Mouse (Mus musculus) CH12F3 (cell line): Measurements from ENCODE around the gene Ptger3.

Experiments
- in situ Hi-C: fragments of 300-500 bp; cut with MboI; formaldehyde crosslinking; loops from 2 replicates; pipeline ENCODE4 v1.14.3; 2020; ENCODE audit warnings: low sequenced_read_pairs

Gene Ptger3

DNA sequence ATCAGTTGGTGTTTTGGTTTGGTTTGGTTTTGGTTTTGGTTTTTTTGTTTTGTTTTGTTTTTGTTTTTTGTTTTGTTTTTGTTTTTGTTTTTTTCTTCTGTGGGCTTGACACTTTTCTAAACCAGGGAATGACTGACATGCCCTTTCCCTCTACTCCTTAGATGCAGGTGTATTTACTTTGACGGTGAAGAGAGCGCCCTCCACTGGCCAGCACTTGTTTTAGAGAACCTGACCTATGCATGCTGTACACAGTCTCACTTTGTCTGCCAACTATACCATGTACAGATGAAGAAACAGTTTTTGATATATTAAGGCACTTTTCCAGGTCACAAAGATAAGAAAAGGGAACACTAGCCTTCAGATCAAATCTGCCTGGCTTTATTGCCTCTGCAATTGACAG is 15.1 kb downstream of the Ptger3 start:
- in situ Hi-C loops: no loop called here

DNA sequence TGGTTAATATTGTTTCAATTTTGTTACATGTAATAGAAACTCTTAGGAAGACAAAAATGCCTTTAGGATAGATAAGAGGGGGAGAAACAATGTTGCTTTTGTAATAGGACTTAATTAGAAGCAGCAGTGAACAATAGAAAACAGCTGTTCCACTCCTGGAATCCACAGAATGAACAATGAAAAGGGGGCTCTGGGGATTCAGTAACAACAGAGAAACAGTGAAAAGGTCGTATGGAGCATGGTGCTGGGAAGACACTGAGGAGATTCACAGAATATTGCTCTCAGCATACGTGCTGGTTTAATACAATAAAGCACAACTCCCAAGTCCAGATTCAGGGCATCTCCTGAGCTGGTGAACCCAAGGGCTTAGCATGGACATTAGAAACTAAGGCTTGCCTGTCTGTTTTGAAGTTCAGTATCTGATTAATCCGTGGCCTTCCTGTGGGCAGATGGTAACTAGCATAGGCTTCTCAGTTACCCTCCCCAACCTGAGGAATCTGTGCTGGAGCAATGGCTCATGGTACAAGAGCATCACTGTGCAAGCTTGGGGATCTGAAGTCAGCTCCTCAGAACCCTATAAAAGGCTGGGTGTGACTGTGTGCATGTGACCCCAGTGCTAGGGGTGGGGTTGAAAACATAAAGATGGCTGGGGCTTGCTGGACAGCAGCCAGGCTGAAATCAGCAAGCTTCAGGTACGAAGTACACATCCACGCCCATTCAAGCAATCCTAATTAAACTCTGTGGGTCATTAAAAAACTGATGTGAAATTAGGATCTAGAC is 16.1 kb downstream of the Ptger3 start:
- in situ Hi-C loops: no loop called here

DNA sequence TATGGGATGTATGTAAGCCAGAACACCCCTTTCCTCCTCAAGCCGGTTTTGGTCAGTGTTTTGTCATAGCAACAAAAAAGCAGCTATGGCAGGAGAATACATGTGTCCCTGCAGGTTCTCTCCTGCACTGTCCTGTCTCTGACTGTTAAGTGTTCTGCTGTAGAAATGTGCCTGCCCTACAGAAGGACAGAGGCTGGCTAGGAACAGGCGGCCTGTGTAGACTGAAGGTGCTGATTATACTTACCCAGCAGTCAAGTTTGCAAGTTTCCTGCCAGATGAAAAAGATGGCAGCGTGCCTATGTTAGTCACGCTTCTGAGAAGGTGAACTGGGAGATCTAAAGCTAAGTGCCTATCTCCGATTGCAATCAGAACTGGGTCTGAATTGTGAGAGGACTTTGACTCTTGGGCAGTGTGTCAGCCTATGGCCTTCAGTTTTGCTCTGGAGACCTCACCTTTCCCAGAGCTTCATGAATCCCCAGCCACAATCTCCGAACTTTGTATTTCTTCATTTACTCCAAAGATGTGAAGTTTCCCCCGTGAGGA is 31.2 kb downstream of the Ptger3 start:
- in situ Hi-C loops: no loop called here

DNA sequence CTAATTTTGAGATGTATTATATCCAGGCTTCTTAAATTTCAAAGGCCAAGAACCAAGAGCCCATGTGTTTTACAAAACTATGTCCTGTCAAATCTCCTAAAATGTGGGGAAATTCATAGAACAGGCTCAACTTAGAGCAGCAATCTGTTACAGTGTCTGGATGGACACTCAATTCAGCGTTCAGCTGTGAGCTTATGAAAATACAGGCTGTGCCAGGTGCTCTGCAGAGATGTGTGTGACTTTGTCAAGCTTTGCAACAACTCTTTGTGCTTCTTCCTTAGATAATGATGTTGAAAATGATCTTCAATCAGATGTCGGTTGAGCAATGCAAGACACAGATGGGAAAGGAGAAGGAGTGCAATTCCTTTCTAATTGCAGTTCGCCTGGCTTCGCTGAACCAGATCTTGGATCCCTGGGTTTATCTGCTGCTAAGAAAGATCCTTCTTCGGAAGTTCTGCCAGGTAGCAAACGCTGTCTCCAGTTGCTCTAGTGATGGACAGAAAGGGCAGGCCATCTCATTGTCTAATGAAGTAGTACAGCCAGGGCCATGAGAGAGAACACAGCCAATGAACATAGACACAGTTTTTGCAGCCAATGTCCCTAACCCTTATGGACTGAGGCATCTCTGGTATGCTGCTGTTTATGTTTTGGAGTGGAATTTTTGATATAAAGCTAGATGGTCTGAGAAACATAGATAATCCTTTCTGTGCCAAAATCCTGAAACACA is 38.2 kb downstream of the Ptger3 start:
- in situ Hi-C loops: no loop called here

DNA sequence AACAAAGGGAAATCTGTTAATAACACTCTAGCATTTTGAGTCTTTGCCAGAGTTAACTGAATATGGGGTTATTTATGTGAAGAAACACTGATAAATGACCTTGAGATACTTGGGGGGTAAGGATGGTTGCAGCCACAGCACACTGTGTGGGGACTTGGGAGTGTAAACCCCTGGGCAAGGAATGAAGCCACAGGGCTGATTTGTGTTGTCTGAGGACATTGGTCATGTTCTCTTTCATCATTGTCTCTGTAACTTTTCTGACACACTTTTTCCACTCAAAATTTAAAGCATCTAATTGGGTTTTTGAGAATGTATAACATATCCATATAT is 38.7 kb downstream of the Ptger3 start:
- in situ Hi-C loops: no loop called here

DNA sequence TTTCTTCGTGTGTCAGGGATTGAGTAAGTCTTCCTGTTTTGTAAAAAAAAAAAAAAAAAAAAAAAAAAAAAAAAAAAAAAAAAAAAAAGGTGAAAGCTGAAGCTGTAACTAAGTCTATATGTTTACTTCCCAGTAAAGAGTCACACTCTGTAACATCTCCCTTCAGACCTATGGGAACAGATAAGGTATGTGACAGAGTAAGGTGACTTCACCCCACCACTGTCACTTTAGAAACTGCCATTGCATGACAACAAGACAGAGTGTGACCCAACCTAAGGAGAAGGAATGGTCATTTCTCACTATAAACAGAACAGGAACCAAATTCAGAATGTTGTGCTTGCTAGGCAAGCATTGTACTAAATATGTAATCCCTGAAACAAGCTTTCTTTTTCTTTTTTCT is 46.9 kb downstream of the Ptger3 start:
- in situ Hi-C loops: no loop called here

DNA sequence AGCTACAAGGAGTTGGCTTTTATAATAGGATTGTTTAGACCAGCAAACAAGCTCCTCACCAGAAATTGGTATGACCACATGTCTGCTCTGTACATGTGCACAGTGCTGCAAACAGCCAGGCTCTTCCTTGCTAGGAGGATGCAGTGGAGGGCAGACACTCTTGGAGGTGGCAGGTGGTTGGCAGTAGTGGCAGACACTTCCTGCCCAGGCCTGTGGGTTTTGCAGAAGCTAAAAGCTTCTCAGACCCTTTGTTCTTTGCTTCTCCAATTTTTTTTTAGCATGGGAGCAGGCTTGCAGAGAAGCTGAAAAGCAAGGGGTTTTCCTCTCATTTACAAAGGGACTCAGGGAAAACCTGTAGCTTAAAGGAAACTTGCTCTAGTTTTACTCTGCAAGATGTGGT is 50.3 kb downstream of the Ptger3 start:
- in situ Hi-C loops: no loop called here

DNA sequence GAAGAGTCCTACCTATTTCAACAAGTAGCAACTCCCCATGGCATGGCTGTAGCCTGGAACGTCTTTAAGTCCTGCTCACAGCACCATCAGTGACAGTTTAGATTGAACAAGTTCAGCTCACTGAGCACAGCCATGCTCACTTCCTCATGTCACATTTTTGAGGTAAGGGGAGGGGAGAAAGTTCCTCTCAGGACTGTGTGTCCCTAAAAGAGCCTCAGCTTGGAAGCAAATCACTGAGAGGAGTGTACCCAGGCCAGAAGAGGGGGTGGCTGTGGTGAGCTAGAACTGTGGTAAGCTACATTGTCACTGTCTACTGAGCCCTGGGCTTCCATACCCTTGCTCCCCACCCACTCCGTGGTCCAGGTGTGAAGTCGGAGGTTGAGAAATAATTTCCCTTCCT is 60.7 kb downstream of the Ptger3 start:
- in situ Hi-C loops: no loop called here

DNA sequence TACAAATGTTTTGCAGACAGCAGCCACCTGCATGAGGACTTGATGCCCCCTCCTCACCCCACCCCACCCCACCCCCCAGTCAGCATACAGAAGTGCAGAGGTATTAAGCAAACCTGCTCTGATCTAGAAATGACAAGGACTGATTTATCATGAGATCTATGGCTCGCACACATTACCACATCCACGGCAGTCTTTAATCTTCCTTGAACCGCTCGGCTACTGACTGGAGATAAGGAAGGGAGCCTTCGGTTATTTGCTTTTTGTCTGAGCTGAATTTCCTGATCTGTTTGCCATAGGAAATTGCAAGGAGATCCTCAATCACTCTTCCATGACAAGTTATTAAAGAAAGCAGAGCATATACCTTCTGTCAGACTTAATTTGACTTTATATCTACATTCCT is 64.0 kb downstream of the Ptger3 start:
- in situ Hi-C loops: no loop called here

DNA sequence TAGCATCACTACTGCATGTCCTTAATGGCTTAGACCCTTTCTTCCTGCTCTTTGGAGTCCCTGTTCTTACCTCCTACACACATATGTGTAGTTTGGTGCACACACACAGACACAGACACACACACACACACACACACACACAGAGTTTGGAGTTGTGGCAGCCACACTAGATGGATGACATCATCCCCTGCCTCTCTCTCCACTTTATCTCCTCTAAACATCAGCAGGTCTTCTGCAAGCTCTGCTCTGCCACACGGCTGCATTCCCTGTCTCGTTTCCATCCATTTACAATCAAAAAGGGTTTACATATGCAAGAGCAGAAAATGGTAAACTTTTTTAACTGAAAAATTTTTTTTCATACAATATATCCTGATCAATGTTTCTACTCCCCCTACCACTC is 64.7 kb downstream of the Ptger3 start:
- in situ Hi-C loops: no loop called here

DNA sequence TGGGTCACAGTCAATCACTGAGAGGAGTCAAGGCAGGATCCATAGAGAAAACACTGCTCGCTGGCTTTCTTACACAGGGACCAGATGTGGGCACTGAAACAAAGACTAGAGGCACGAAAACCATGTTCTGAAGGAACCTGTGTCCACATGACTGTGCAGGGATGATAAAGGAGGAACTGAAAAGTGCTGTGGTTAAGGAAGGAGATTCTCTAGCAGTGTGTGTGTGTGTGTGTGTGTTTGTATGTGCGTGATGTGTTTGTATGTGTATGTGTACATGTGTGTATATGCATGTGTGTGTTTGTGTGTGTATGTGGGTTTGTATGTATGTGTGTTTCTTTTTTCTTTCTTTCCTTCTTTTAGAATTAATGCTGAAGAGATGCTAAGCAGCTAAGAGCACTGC is 67.7 kb downstream of the Ptger3 start:
- in situ Hi-C loops: no loop called here

DNA sequence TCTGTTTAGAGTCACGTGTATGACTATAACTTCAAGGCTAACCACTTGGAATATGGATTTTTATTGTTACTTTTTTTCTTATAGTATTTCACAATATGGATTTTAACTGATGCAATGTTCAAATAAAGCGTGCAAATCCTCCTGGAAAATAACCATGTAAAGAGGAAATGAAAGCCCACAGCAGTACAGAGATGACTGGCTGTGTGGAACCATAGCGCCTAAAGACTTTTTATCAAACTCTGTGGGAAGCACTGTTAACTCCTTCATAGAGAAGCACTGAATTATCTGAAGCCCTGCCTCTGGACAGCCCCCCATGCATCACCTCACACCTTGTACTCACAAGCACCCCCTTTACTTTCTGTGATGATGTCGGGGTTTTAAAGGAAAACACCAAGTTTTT is 69.0 kb downstream of the Ptger3 start:
- in situ Hi-C loops: no loop called here

DNA sequence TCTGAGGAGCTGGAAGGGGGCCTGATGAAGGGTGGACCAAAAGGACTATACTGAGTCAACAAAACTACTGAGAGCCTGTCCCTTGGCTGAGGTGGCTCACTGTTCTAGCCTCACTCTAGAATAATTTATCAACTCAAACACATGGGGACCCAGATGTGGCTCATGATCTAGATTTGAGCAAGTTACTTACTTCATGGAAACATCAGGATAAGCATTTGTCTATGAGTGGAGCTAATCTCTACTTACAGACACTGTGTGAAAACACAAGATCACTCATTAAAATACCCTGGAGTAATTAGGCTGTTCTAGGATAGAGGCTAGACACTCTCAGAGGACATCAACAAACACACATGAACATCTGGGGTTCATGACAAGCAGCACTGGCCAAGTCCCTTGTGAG is 70.2 kb downstream of the Ptger3 start:
- in situ Hi-C loops: no loop called here

DNA sequence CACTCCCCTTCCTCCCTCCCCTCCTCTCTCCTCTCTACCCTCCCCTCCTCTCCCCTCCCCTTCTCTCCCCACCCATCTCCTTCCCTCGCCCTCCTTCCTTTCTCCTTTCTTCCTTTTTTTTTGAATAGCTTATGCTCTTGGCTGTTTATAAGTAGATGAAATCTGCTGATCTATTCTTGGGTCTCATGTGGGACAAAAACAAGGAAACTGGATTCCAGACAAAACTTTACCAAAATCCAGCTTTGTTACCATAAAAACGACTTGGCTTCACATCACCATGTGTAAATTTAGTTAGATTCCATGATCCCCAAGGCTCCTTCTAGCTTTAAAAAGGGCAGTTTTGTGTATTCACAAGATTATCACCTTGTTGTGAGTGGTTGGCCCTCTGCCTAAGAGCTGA is 70.6 kb downstream of the Ptger3 start:
- in situ Hi-C loops: no loop called here

DNA sequence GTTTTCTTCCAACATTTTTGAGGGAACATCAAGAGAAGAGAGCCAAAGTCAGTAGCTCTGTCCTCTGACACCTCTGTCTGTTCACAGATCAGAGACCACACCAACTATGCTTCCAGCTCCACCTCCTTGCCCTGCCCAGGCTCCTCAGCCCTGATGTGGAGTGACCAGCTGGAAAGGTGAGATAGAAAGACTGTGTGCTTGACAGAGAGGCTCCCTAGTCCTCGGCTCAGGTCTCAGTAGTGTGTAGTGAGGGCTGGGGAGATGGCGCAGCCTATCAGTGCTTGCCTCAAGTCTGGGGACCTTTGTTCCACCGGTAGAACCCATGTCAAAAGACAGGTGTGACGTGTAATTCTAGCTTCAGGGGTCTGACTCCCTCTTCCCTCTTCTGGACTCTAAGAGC is 74.9 kb downstream of the Ptger3 start:
- in situ Hi-C loops: no loop called here

DNA sequence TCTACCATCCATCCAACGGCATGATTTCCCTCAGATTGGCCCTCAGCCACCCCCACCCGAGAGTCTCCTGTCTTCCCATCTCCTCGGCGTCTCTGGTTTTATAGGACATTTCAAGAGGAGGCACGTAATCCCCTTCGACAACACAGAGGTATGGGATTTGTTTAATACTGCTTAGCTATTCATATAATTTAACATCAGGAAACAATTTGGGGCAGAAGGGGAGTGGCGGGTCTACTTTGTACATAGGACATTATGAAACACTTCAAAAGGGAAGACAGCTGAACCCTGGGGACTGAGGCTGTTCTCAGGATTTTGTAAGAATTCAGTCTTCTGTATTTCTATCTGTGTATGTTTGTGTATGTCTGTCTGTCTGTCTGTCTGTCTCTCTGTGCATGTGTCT is 94.9 kb downstream of the Ptger3 start:
- in situ Hi-C loops: no loop called here

DNA sequence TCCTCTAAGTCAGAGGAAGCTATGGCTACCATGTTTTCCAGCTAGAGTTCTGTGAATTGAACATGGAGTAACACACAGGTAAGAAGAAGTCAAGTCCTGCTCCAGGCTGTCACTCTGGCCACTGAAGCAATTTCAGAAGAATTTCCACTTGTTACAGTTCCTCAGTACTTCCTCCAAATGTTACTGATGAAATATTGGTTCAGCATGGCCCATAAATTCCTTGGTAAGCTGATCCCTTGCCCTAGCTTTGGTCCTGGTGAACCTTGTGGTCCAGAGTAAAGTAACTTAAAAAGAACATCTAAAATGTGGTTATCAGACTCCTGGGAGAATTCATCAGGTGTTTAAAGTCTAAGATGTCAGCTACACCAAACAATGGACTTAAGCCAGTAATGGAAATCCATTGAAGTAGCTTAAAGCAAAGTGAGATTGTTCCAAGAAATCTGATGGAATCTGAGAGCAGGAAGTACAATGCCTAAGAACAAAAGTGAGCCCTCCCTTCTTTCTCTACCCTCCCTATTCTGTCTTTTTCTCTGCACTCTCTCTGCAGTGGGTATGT is 97.9 kb downstream of the Ptger3 start:
- in situ Hi-C loops: no loop called here

DNA sequence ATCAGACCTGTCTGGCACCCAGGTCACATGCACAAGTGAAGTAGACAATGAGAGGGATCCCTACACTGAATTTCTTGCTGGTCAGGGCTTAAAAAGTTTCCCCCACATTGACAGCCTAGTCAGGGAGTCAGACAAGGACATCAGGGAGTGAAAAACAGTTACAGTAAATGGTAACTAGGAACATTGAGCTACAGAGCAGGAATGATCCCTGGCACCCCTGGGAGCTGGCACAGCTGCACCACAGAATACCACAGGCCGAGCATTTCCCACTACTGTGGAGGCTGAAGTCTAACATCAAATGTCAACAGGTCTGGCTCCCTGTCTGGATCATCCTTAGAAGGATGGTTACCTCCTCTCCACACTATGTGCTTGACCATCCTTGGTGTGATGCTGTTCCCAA is 98.8 kb downstream of the Ptger3 start:
- in situ Hi-C loops: no loop called here

DNA sequence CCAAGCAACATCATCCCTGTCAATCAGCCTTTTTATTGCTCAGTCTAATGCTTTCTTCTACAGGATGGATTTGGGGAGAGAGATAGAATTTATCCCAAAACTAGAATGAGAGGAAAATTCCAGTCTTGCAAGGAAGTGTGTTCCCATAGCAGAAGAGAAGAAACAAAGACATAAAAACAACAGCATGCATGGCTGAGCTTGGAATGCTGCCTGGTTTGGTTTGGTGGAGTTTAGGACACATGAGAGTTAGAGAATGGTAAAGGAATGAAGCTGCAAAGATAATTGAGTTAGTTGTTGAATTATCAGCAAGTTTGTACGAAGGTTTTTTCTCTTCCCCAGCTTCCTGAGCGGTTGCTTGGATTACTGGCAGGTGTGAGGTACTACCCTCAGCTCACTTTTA is 99.5 kb downstream of the Ptger3 start:
- in situ Hi-C loops: no loop called here

DNA sequence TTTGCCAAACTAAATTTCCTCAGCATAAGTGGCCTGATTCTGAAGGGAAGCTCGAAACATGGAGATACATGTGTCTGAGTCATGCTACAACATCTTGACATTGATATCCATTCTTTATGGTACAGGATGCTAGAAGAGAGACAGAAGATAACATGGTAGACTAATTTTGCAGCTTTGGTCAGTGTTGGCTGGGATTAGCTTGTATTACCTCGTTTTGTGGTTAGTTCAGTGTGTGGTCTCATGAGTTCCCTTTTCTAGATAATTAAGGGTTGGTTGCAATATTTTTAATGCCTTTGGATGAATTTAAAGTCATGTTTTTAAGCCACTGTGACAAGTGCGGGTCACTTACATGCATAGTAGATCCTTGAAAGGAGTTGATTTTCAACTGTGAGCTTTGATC is 119.4 kb downstream of the Ptger3 start:
- in situ Hi-C loops: no loop called here

DNA sequence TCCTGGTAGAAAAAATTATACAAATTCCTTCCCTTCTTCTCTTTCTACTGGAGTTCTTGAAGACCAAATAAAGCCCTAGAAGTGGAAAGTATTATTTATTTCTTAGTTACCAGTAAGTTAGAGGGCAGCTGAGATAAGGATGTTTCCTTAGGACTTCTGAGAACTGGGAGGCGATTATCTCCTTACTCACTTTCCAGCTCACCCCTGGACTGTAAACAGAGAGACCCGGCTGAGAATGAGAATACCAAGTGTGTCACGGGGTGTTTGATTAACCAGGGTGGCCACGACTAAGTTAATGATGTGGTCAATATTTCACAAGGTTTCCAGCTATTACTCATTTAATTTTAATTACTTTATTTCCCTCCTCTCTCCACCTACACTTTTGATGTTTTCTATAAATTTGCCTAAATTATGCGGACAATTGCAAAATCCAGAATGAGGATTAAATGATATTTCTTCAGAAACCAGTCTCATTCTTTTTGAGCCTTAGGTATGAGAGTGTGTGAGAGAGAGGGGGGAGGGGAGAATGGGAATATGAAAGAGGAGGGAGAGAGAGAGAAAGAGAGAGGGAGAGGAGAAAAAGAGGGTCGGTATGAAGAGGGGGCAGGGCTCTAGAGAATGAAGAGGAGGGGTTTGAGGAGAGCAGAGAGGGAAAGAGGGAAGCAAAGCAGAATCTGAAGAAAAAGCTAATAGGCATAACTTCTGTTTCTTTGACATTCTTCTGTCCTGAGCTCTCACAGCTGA is 121.9 kb downstream of the Ptger3 start:
- in situ Hi-C loops: no loop called here
